In the genomic region with DNA sequence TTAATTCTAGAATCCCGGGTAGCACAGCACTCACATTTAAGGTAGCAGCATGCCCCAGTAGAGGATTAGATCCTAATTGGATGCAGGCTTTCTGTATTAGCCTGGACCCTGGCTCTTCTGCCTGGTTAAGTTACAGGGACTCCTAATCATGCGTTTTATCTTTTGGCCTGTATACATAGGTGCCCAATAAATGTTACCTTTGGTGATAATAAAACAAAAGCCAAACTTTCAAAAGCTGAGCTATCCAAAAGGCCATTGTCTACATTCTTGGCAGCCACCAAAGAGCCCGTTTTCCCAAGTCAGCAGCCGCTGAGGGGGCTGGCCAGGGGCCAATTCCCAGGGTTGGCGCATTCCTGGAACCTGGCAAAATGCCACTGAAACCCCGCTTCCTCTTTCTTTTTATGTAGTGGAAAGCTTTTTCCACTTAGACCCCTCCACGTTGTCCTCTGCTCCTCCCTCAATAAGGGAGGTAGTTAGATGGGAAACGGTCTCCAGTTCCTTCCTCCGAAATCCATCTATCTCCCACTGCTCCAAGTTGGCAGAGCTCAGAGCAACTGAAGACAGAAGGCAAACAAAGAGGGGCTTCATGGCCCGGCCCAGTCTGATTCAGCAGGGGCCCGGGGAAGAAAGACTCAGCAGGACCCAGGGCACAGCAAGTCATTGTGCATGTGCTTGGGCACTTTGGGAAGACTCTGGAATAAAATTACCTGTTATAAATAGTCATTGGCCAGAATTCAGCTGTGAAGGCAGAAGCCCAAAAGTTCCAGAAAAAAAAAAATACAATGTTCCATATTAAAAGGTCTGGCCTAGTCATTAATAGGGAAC, we compare ENCODE assay signal across 7 mouse cellular contexts.
A peak's percentile ranks its signal among the peaks of the same experiment; 100 is the strongest.
DNase-seq lines count a peak whose midpoint lies in the region; ATAC-seq and TF ChIP-seq lines count a peak whose summit lies in the region.

No protein-coding gene starts in this region.

- 9% methylated on average over 11 of the region's 11 CpGs for WGBS in embryonic facial prominence, embryonic 13.5 days
- 4% methylated on average over 11 of the region's 11 CpGs for WGBS in heart, adult 2 months
- WGBS in neural tube, embryonic 13.5 days = 17% methylated on average over 11 of the region's 11 CpGs

- no peaks in the 10 kb centered on the region for H3K27me3 ChIP-seq in embryonic facial prominence, embryonic 13.5 days
- no peaks in the 10 kb centered on the region for H3K27me3 ChIP-seq in heart, adult 2 months (ENCODE audit: control insufficient read depth, insufficient read depth, low read length)
- H3K27me3 ChIP-seq in neural tube, embryonic 13.5 days = no peaks in the 10 kb centered on the region

- H3K4me3 ChIP-seq in embryonic facial prominence, embryonic 13.5 days = no peak overlapping the region
- no peak overlapping the region for H3K4me3 ChIP-seq in heart, adult 2 months
- no peak overlapping the region for H3K4me3 ChIP-seq in neural tube, embryonic 13.5 days

- ATAC-seq in embryonic facial prominence, embryonic 13.5 days (ENCODE audit: insufficient number of reproducible peaks, insufficient read depth, low FRiP score, low TSS enrichment, low read depth) = peak; percentile 18; the same call in 1 of the 2 replicates
- ATAC-seq in neural tube, embryonic 13.5 days (ENCODE audit: low read depth) = peak; percentile 84
- ATAC-seq in granulocyte monocyte progenitor cell, adult 5-6 weeks (replicated peaks; ENCODE audit: poor library complexity, severe bottlenecking) = no peak

- DNase-seq in cerebellum, adult 11-12 months = peak; percentile 38
- peak; percentile 47 to 50 for DNase-seq in heart, adult 2 months
- peak; percentile 59 for DNase-seq in kidney, adult 18-20 months
- peak; percentile 47 to 57 for DNase-seq in left cerebral cortex, postnatal 25 days (ENCODE audit: low spot score in 2 of 2)

- H3K27ac ChIP-seq in embryonic facial prominence, embryonic 13.5 days = peak overlapping the region; percentile 82
- H3K27ac ChIP-seq in heart, adult 2 months = peak overlapping the region; percentile 6; the same call in 1 of the 2 replicates
- peak overlapping the region; percentile 74 for H3K27ac ChIP-seq in neural tube, embryonic 13.5 days (replicated peaks)

- intact Hi-C loops in heart, adult 2 months (cut with DNase I) = no loop called here
- intact Hi-C loops in left cerebral cortex, postnatal 25 days (cut with DNase I) = no loop called here

- no peaks in the 10 kb centered on the region for H3K79me2 ChIP-seq in heart, adult 2 months (replicated peaks; ENCODE audit: control insufficient read depth, insufficient read depth, low read length)

- no peak overlapping the region for H3K9ac ChIP-seq in embryonic facial prominence, embryonic 13.5 days
- peak overlapping the region; percentile 31; the same call in 1 of the 2 replicates for H3K9ac ChIP-seq in heart, adult 2 months (ENCODE audit: low read depth, low read length)
- H3K9ac ChIP-seq in neural tube, embryonic 13.5 days = no peak overlapping the region

- no peak for TF ChIP-seq POLR2A in heart, adult 2 months (IDR thresholded peaks at IDR 0.05; ENCODE audit: insufficient read depth, low read depth, low read length)

- TF ChIP-seq EP300 in heart, adult 2 months (IDR thresholded peaks at IDR 0.05; ENCODE audit: insufficient read depth, low read depth, low read length) = no peak

- no peak for TF ChIP-seq CTCF in heart, adult 2 months (IDR thresholded peaks at IDR 0.05)

- H3K4me2 ChIP-seq in embryonic facial prominence, embryonic 13.5 days = peak overlapping the region; percentile 45
- peak overlapping the region; percentile 13; the same call in 1 of the 2 replicates for H3K4me2 ChIP-seq in neural tube, embryonic 13.5 days

- H3K9me3 ChIP-seq in embryonic facial prominence, embryonic 13.5 days = no peaks in the 10 kb centered on the region
- no peaks in the 10 kb centered on the region for H3K9me3 ChIP-seq in neural tube, embryonic 13.5 days

- peaks cover 41% of the 10 kb centered on the region for H3K4me1 ChIP-seq in embryonic facial prominence, embryonic 13.5 days
- H3K4me1 ChIP-seq in heart, adult 2 months (ENCODE audit: control insufficient read depth, insufficient read depth, low read length) = no peaks in the 10 kb centered on the region
- peaks cover 71% of the 10 kb centered on the region for H3K4me1 ChIP-seq in neural tube, embryonic 13.5 days (replicated peaks)

- H3K36me3 ChIP-seq in embryonic facial prominence, embryonic 13.5 days = no peaks in the 10 kb centered on the region
- H3K36me3 ChIP-seq in heart, adult 2 months (ENCODE audit: control insufficient read depth, insufficient read depth, low read length) = no peaks in the 10 kb centered on the region; the same call in 1 of the 2 replicates
- no peaks in the 10 kb centered on the region for H3K36me3 ChIP-seq in neural tube, embryonic 13.5 days

Comparison
In these comparisons a context has a peak if more than half of its experiments do, and no peak if none do; other contexts are left out.
1. H3K27ac ChIP-seq: peak in every context shown above with its lines; median percentile 82 in embryonic facial prominence, embryonic 13.5 days; 74 in neural tube, embryonic 13.5 days; 6 in heart, adult 2 months.